ENCODE assay signal across 22 mouse cellular contexts in genomic region chr8:46318802-46319201, GRCm38 (mm10). TPM values are rescaled to one million over a fixed set of nuclear protein-coding genes. Genes with fewer than 3 reads are reported as not detected.
"Had no signal": no experiment of that assay in that cellular context is flagged by ENCODE, and none has a peak within 500 bp of the region (broad histone marks: within the 10 kb centered on the region; RNA-seq: fewer than 3 reads in every experiment).

No protein-coding gene starts in this region.

- H3K36me3 ChIP-seq: midbrain, embryonic 10.5 days; midbrain, embryonic 12.5 days; neural tube, embryonic 13.5 days; neural tube, embryonic 15.5 days had no signal

- H3K4me2 ChIP-seq: lung, embryonic 14.5 days; midbrain, embryonic 12.5 days; neural tube, embryonic 13.5 days; neural tube, embryonic 15.5 days had no signal

- H3K27me3 ChIP-seq: midbrain, embryonic 12.5 days; neural tube, embryonic 13.5 days; neural tube, embryonic 15.5 days had no signal

- H3K4me1 ChIP-seq: midbrain, embryonic 10.5 days; midbrain, embryonic 12.5 days; neural tube, embryonic 13.5 days; neural tube, embryonic 15.5 days had no signal

- DNase-seq: lung, adult 18-20 months; lung, embryonic 14.5 days; lung, postnatal 10 days; lung, postnatal 4 days; midbrain, embryonic 14.5 days; retina, postnatal 1 day; right cerebral cortex, adult 18-20 months; right cerebral cortex, postnatal 25 days; thymus, adult 18-20 months; thymus, postnatal 14 days; thymus, postnatal 36 days had no signal

- H3K4me3 ChIP-seq: midbrain, embryonic 10.5 days; midbrain, embryonic 12.5 days; myocyte; neural tube, embryonic 13.5 days; neural tube, embryonic 15.5 days had no signal

- H3K9me3 ChIP-seq: midbrain, embryonic 10.5 days; midbrain, embryonic 12.5 days; neural tube, embryonic 13.5 days; neural tube, embryonic 15.5 days had no signal

- H3K27ac ChIP-seq: midbrain, embryonic 10.5 days; midbrain, embryonic 12.5 days; neural tube, embryonic 13.5 days; neural tube, embryonic 15.5 days had no signal

- H3K9ac ChIP-seq: lung, embryonic 14.5 days; midbrain, embryonic 12.5 days; neural tube, embryonic 13.5 days; neural tube, embryonic 15.5 days had no signal

RNA-seq across cellular contexts. Expression of gene Helt, which starts 24.3 kb away (rescaled TPM):
- total RNA-seq: megakaryocyte, adult 5-6 weeks; megakaryocyte-erythroid progenitor cell, adult 5-6 weeks had no signal
- polyA plus RNA-seq: lung, embryonic 14.5 days; lung, embryonic 16.5 days; myocyte; neural tube, embryonic 15.5 days; spleen, adult 2 months; stomach, embryonic 14.5 days; stomach, embryonic 16.5 days had no signal
